Mouse (Mus musculus): ENCODE results near the gene Ino80. TPM values are rescaled to one million over a fixed set of nuclear protein-coding genes. Genes with fewer than 3 reads are reported as not detected.

Gene Ino80
- polyA plus RNA-seq, 1 experiment from 2014 or later, result 4.3 TPM

- Histone ChIP-seq H3K27ac (peak overlapping the region; percentile 81), H3K4me3 (peak overlapping the region; percentile 54), H3K27me3 (peaks cover 73% of the 10 kb centered on the region), H3K9me3 (no peaks in the 10 kb centered on the region), H3K4me2 (peak overlapping the region; percentile 93), H3K9ac (peak overlapping the region; percentile 44; the same call in 1 of the 2 replicates), H3K4me1 (peaks cover 71% of the 10 kb centered on the region), H3K36me3 (no peaks in the 10 kb centered on the region)
- 23% methylated on average over 11 of the region's 11 CpGs for WGBS
- no peak for ATAC-seq (ENCODE audit: borderline replicate concordance, extremely low read depth, low FRiP score, low TSS enrichment)
Observed at GRCm38 (mm10) chr2:119327942-119328526, 149.5 kb downstream of the Ino80 start.

DNA sequence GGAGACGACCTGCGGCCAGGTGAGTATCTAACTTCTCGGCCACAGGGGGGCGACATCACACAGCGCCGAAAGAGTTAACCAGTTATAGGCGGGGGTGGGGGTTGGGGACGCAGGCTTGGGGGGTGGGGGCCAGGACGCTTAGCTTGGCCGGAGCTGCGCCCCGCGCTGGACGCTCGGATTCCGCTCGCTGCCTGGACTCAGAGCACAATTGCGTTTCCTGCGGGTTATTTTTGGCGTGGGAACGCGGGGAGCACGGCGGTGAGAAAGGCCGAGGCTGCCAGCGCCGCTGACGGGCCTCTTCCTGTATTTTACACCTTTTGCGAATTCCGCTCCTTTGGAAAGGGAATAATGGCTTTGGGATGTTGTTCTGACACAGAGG lies 150.4 kb downstream of the Ino80 start:
- H3K9me3 ChIP-seq, result no peaks in the 10 kb centered on the region
- peaks cover 80% of the 10 kb centered on the region for H3K4me1 ChIP-seq
- no peaks in the 10 kb centered on the region for H3K36me3 ChIP-seq
- peak overlapping the region; percentile 93 for H3K4me2 ChIP-seq
- H3K27me3 ChIP-seq, result peaks cover 78% of the 10 kb centered on the region
- H3K4me3 ChIP-seq, result peak overlapping the region; percentile 54
- H3K9ac ChIP-seq, result peak overlapping the region; percentile 44
- WGBS, result 2% methylated on average over 30 of the region's 30 CpGs
- H3K27ac ChIP-seq, result peak overlapping the region; percentile 30; the same call in 1 of the 2 replicates
- 0 out of 2 replicates have a peak, but pooled peaks have one; percentile 16 for ATAC-seq (ENCODE audit: borderline replicate concordance, extremely low read depth, low FRiP score, low TSS enrichment)

- under 1% methylated on average over 61 of the region's 61 CpGs for WGBS
- Histone ChIP-seq H3K27ac (peak overlapping the region; percentile 46), H3K27me3 (peaks cover 78% of the 10 kb centered on the region), H3K4me2 (peak overlapping the region; percentile 93), H3K36me3 (no peaks in the 10 kb centered on the region), H3K9me3 (no peaks in the 10 kb centered on the region), H3K4me3 (peak overlapping the region; percentile 54), H3K4me1 (peaks cover 87% of the 10 kb centered on the region), H3K9ac (peak overlapping the region; percentile 44)
- ATAC-seq (ENCODE audit: borderline replicate concordance, extremely low read depth, low FRiP score, low TSS enrichment), result no peak
Observed at GRCm38 (mm10) chr2:119326161-119327101, 151.1 kb downstream of the Ino80 start.

- Histone ChIP-seq H3K4me3 (peak within 1 kb of the TSS; percentile 54), H3K9me3 (no peaks in the 10 kb centered on the region), H3K27me3 (peaks cover 84% of the 10 kb centered on the region), H3K27ac (peak within 1 kb of the TSS; percentile 46), H3K4me2 (peak within 1 kb of the TSS; percentile 93), H3K36me3 (no peaks in the 10 kb centered on the region), H3K4me1 (peaks cover 90% of the 10 kb centered on the region), H3K9ac (peak within 1 kb of the TSS; percentile 44)
- peak; percentile 50 for ATAC-seq (ENCODE audit: borderline replicate concordance, extremely low read depth, low FRiP score, low TSS enrichment)
- WGBS, result under 1% methylated on average over 33 of the region's 33 CpGs
Observed at GRCm38 (mm10) chr2:119325568-119326143, 151.8 kb downstream of the Ino80 start, which contains the start of gene Dll4. Gene Dll4, plus strand, starts transcription at chr2:119325784.

- Histone ChIP-seq H3K4me2 (peak overlapping the region; percentile 93), H3K27me3 (peaks cover 88% of the 10 kb centered on the region), H3K4me1 (peaks cover 84% of the 10 kb centered on the region), H3K9ac (peak overlapping the region; percentile 44; the same call in 1 of the 2 replicates), H3K4me3 (peak overlapping the region; percentile 54), H3K9me3 (no peaks in the 10 kb centered on the region), H3K36me3 (no peaks in the 10 kb centered on the region), H3K27ac (peak overlapping the region; percentile 46; the same call in 1 of the 2 replicates)
- under 1% methylated on average over 32 of the region's 32 CpGs for WGBS
- peak; percentile 23 for ATAC-seq (ENCODE audit: borderline replicate concordance, extremely low read depth, low FRiP score, low TSS enrichment)
Observed at GRCm38 (mm10) chr2:119324576-119325318, 152.7 kb downstream of the Ino80 start.

GRCm38 (mm10) chr2:119323866-119324575 lies 153.5 kb downstream of the Ino80 start:
- peaks cover 79% of the 10 kb centered on the region for H3K4me1 ChIP-seq
- no peaks in the 10 kb centered on the region for H3K9me3 ChIP-seq
- peak overlapping the region; percentile 54 for H3K4me3 ChIP-seq
- H3K27me3 ChIP-seq, result peaks cover 84% of the 10 kb centered on the region
- peak overlapping the region; percentile 93 for H3K4me2 ChIP-seq
- WGBS, result 9% methylated on average over 32 of the region's 32 CpGs
- no peak for ATAC-seq (ENCODE audit: borderline replicate concordance, extremely low read depth, low FRiP score, low TSS enrichment)
- no peaks in the 10 kb centered on the region for H3K36me3 ChIP-seq
- H3K9ac ChIP-seq, result no peak overlapping the region
- no peak overlapping the region for H3K27ac ChIP-seq

Other genes starting within 250 kb of the Ino80 start
- 0.49 and 0.79 TPM in 2 replicates for gene Ppp1r14d, start 247.8 kb downstream of the Ino80 start, polyA plus RNA-seq (2015; fragmentation: Nextera tagmentation; extraction: Ambion mirVana)
- gene Spint1, start 240.3 kb downstream of the Ino80 start, polyA plus RNA-seq (2015; fragmentation: Nextera tagmentation; extraction: Ambion mirVana), result 30.6 and 31.9 TPM in 2 replicates
- 1.3 and 1.6 TPM in 2 replicates for gene Rhov, start 206.4 kb downstream of the Ino80 start, polyA plus RNA-seq (2015; fragmentation: Nextera tagmentation; extraction: Ambion mirVana)
- 18.3 and 19.1 TPM in 2 replicates for gene Vps18, start 188.9 kb downstream of the Ino80 start, polyA plus RNA-seq (2015; fragmentation: Nextera tagmentation; extraction: Ambion mirVana)
- 13.6 and 14.7 TPM in 2 replicates for gene Dll4, start 151.9 kb downstream of the Ino80 start, polyA plus RNA-seq (2015; fragmentation: Nextera tagmentation; extraction: Ambion mirVana)
- gene Chac1, start 126.5 kb downstream of the Ino80 start, polyA plus RNA-seq (2015; fragmentation: Nextera tagmentation; extraction: Ambion mirVana), result 0.59 and 1.1 TPM in 2 replicates
- 0.21 and 0.60 TPM in 2 replicates for gene Exd1, start 69.9 kb upstream of the Ino80 start, polyA plus RNA-seq (2015; fragmentation: Nextera tagmentation; extraction: Ambion mirVana)
- gene Chp1, start 70.0 kb upstream of the Ino80 start, polyA plus RNA-seq (2015; fragmentation: Nextera tagmentation; extraction: Ambion mirVana), result 61.1 and 62.2 TPM in 2 replicates
- gene Nusap1, start 140.6 kb upstream of the Ino80 start, polyA plus RNA-seq (2015; fragmentation: Nextera tagmentation; extraction: Ambion mirVana), result 81.9 and 85.9 TPM in 2 replicates
- 27.9 and 29.5 TPM in 2 replicates for gene Oip5, start 140.8 kb upstream of the Ino80 start, polyA plus RNA-seq (2015; fragmentation: Nextera tagmentation; extraction: Ambion mirVana)
- 39.0 and 39.5 TPM in 2 replicates for gene Ndufaf1, start 185.1 kb upstream of the Ino80 start, polyA plus RNA-seq (2015; fragmentation: Nextera tagmentation; extraction: Ambion mirVana)
- 31.0 and 33.9 TPM in 2 replicates for gene Rtf1, start 197.4 kb upstream of the Ino80 start, polyA plus RNA-seq (2015; fragmentation: Nextera tagmentation; extraction: Ambion mirVana)

Measured in lung, embryonic 15.5 days (tissue).